Mouse (Mus musculus): ENCODE data around the gene Gpr26. TPM values are rescaled to one million over a fixed set of nuclear protein-coding genes. Genes with fewer than 3 reads are reported as not detected.
A peak's percentile ranks its signal among the peaks of the same experiment; 100 is the strongest.

The Gpr26 gene
- not detected for total RNA-seq (2021)
- long read RNA-seq, experiment 1 = 0 reads
- long read RNA-seq, experiment 2 = 0 reads

DNA sequence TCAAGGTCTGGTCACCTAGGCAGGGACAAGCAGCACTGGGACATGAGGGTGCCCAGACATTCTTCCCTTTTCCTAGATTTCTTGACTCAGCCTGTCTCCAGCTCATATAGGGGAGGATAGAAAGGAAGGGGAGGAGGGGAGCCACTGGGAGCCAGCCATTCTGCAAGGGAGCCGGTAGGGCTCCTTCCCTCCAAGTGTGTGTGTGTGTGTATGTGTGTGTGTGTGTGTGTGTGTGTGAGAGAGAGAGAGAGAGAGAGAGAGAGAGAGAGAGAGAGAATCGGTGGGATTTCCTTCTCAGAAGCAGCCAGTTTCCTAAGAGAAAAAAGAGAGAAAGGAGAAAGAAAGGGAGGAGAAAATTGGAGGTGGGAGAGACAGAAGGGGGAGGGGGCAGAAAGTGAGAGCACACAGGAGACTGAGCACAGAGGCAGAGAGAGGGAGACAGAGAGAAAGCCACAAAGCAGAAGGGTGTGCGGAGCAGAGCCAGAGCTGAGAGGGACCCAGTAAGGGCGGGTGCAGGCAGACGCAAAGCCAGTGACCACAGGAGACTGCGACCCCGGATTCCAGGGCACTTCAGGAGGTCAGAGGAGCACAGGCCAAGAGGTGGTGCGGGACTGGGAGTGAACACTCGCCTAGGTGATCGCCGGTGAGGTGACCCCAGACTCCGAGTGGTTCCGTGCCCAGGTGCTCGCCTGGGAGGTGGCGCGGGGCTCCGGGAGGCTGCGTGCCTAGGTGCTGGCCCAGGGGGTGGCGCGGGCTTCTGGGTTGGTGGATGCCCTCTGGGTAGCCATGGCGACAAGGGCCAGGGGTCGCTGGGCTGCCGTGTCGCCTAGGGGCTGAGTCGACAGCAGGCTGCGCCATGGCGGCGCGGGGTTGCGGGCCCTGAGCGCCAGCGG lies at the start of gene Gpr26:
TSS of gene Gpr26 (plus strand) at position 438 of the 893 bp plus-strand sequence.
- DNase-seq (ENCODE audit: low spot score) = no peak

GRCm38 (mm10) chr7:131917384-131917783 lies 48.9 kb upstream of the Gpr26 start:
- no peak for DNase-seq (ENCODE audit: low spot score)

DNA sequence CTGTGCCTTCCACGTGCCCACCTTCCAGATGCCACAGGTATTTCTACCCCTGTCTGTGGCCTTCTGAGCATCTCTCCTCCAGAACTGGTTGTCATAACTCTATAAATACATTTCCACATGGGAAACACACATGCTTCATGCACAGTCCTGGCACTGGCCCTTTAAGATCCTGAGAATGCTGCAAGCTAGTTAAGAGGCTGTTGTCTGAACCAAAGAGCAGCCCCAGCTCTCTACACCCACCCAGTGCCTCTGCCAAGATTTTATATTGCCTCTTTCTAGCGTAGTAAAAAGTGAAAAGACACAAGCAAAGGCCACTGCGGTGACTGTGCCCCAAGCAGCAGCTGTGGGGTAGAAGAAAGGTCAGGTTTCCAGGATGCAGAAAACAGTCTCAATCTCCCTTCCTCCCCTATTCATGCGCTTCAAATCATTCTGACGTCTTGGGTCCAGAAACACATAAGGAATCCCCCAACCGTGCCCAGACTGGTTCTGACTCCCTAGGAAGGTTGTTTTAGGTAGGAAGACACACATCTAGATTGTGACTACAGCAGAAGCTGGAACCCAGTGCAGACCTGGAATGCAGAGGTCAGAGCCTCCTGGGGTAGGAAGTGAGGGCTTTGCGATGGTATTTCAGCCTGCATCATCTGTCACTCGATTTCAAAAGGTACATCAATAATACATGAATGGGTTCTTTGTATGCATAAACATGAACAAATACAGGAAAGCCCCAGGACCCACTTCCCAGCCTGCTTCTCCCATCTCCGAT lies 38.8 kb upstream of the Gpr26 start:
- DNase-seq (ENCODE audit: low spot score) = no peak

DNA sequence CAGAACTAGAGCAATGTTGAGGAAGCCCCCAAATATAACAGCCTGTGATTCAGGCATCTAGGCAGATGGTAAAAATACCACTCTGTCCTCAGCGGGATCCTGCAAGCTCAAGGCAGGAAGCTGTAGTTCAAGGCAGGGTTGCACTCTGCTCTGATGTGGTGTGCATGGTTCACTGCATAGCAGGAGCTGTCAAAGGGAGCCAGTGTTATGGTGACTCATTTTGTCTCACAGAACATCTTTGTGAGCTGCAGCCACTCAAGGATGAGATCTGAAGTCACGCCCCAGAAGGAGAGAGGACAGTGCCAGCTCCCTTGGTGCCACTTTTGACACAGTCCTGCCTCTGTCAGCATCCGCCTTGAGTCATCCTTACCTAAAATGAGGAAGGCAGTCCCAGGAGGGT lies 28.6 kb upstream of the Gpr26 start:
- DNase-seq (ENCODE audit: low spot score) = no peak

GRCm38 (mm10) chr7:131951131-131951530 lies 15.1 kb upstream of the Gpr26 start:
- no peak for DNase-seq (ENCODE audit: low spot score)

DNA sequence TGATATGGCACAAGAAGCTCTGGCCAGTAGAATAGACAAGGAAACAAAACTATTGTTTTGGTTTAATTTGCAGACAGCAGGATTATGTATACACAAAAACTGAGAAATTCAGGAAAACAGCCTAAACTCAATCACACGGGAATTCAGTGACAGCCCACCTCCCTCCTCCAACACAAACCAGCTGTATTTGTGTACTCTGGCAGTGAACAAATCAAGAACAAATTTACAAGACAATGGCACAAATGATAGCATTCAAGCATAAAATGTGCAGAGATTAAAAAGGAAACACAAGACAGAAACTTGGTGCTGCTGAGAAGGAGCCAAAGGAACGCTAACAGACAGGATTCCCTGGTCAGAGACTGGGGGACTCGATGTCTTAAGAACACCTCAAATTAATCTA lies 12.9 kb upstream of the Gpr26 start:
- no peak for DNase-seq (ENCODE audit: low spot score)

DNA sequence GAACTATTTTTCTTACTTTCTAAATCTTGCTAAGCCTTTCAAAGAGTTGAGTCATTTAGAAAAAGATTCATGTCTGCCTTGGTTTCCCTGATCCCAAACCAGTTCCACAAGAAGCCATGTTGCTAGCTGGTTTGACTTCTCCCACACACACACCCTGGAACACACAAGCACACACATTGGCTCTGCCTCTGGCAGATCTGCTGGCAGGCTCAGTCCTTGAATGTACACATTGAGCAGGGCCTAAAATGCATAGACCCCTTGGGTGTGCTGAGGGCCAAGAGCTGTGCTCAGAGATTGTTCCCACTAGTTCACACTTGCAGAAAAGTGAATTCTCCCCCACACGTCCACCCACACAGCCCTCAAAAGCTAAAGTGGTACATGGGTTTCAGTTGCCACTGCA lies 7.6 kb upstream of the Gpr26 start:
- no peak for DNase-seq (ENCODE audit: low spot score)

- peak; percentile 8 for DNase-seq (ENCODE audit: low spot score)
Observed at GRCm38 (mm10) chr7:131960551-131960950, 5.7 kb upstream of the Gpr26 start.

- DNase-seq (ENCODE audit: low spot score) = no peak
Observed at GRCm38 (mm10) chr7:131966916-131967494, 745 bp downstream of the Gpr26 start.

DNA sequence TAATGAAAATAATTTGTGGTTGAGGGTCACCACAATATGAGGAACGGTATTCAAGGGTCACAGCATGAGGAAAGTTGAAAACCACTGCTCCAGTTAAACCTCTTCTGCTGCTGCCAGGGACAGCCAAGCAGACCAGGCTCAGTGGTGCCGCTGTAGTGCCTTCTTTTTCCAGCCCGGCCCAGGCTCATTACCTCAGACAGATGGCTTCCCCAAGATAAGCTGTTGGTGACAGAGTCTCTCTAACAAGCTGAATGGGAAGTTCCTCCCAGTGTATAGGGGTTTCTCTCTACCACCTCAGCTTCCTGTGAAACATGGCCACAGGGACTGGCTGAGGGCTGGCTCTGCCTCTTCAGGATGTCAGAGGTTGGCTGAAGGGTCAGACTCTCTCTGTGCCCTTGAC lies 4.0 kb downstream of the Gpr26 start:
- no peak for DNase-seq (ENCODE audit: low spot score)

GRCm38 (mm10) chr7:131975867-131976266 lies 9.6 kb downstream of the Gpr26 start:
- no peak for DNase-seq (ENCODE audit: low spot score)

DNA sequence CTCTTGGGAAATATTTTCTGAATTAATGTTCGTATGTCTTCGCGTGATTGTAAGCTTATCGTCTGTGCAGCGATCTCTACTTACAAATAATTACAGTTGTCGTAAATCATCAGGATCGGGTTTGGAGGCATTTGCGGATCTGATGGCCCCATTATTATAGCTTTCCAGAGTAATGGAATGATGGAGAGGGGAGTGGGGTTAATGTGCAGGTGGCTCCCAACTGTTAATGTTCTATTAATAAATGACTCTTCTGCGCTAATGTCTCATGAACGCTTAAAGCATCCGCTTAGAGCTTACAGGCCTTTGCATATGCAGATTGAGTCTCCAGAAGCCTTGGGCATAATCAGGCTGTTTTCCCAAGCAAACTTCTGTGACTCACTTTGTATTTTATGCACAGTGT lies 12.3 kb downstream of the Gpr26 start:
- no peak for DNase-seq (ENCODE audit: low spot score)

DNA sequence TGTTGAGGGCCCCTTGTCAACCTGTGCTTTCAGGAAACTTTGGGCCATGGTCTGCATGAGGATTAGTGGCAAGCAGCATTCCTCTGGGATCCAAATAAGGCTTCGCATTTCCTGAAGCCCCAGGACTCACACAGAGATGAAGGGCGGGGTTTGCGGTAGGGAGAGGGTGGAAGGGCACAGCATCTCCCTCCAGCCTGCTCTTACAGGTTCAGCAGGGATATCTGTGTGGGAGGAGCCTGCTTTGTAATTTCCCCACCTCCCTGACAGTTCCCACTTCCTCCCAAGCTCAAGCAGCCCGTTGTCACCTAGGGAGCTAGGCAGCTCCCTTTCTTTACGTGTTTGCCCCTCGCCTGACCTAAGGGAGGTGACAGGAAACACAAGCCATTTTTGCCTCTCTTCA lies 22.8 kb downstream of the Gpr26 start:
- no peak for DNase-seq (ENCODE audit: low spot score)

- no peak for DNase-seq (ENCODE audit: low spot score)
Observed at GRCm38 (mm10) chr7:131992226-131992625, 26.0 kb downstream of the Gpr26 start.

DNA sequence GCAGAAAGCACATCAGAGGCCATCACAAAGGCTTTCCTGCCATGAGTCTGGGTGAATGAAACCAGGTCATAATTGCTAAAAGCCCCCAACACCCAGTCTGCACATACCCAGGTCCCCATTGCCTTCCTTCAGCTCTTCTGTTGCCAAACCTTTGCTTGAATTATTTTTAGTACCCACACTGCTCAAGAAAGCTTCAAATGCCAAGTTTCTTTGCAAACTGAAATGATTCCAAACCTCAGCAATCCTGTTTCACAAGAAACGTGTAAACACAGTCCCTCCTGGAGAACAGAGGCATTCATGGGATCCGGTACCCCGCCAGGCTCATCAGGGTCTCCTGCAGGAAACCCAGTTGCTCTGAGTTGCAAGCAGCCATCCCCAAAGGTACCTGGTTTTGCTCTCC lies 26.6 kb downstream of the Gpr26 start:
- DNase-seq (ENCODE audit: low spot score) = no peak

DNA sequence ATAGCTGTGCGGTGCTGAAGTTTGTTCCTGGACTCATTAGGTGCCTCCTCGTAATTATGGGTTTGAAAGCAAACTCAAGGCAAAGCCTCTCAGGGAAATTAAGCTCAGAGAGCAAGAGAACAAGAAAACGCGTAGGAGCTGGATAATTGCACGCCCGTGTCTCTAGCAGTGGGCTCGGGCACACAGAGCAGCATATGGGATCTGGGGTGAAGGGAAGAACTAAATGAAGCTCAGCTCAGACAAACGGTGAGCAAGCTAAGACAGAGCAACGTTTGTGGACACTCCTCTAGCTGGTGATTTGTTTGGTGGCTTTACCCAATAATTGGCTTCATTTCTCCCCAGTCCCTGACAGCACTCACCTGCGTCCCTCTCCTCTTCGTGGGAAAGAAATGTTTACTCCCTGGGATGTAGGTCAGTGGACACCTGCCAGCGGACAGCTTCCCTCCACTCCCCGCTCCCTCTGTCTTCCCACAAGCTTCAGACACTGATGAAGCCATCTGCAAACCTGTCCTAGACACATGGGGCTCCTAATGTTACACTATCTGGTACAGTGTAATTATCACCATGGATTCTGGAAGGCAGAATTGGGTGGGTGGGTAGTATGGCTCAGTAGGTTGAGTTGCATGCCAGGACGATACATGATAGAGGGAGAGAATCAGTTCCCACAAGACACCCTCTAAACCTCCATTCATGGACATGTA lies 39.9 kb downstream of the Gpr26 start:
- DNase-seq (ENCODE audit: low spot score) = no peak

GRCm38 (mm10) chr7:132009002-132009401 lies 42.7 kb downstream of the Gpr26 start:
- DNase-seq (ENCODE audit: low spot score) = no peak

DNA sequence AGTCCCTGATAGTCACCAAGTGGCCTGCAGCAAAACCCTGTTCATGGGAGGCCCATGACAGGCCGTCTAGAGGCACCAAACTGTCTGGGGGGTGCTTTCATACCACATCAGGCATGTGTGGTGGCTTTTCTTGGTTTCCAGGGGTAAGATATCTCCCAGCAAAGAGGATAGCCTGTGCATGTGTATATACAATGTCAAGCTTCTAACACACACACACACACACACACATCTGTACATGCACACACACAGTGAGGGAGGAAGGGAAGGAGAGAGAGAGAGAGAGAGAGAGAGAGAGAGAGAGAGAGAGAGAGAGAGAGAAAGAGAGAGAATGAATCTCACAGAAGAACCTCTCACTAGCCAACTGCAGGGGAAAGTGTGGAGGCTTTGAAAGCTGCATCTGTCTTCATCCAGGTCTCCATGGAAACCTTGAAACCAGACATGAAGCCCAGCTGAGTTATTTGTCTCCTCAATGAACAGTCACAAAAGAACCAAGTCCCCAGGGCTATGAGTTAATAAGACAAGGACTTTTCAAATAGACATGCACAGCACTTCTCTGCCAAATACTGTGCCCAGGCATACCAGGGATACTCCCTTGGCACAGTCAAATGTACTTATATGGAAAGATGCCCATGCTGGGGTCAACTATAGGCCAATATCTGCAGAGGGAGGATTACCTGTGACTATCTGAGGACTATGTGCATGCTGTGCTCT lies 46.9 kb downstream of the Gpr26 start:
- no peak for DNase-seq (ENCODE audit: low spot score)

- no peak for DNase-seq (ENCODE audit: low spot score)
Observed at GRCm38 (mm10) chr7:132013970-132014369, 47.7 kb downstream of the Gpr26 start.

GRCm38 (mm10) chr7:132015193-132015592 lies 48.9 kb downstream of the Gpr26 start:
- no peak for DNase-seq (ENCODE audit: low spot score)

- no peak for DNase-seq (ENCODE audit: low spot score)
Observed at GRCm38 (mm10) chr7:132015933-132016332, 49.7 kb downstream of the Gpr26 start.

All from gastrocnemius, adult 18-20 months (tissue).